Mouse (Mus musculus): ENCODE results near the gene Hacl1. TPM values are rescaled to one million over a fixed set of nuclear protein-coding genes. Genes with fewer than 3 reads are reported as not detected.

Hacl1 gene
- polyA plus RNA-seq, 1 experiment from 2014 or later: 76.3 TPM

DNA sequence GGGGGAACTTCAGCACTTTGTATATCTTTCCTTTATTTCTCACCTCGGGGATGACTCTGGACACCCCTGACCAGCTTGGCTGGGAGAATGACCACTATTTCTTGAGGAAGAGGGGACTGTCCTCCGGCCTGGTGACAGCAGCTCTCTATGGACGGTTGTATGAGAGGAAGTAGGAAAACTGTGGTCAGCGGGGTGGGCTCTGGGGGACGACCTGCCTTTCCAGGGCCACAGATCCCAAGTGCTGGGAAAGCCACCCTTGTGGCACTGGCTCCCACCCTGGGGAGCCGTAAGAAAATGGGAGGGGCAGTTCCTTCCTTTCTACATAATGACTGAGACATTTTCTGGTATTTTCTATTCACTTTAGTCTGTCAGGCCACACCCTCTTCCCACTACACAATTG lies 26.7 kb upstream of the Hacl1 start:
- TF ChIP-seq CTCF (IDR thresholded peaks at IDR 0.05; ENCODE audit: low read depth): no peak
- DNase-seq (ENCODE audit: low spot score) (no peak), ATAC-seq (replicated peaks; ENCODE audit: low FRiP score, low read depth) (no peak)
- Histone ChIP-seq H3K27me3 (ENCODE audit: insufficient read depth, low read length) (no peaks in the 10 kb centered on the region), H3K9me3 (replicated peaks; ENCODE audit: low read length) (no peaks in the 10 kb centered on the region), H3K4me3 (replicated peaks; ENCODE audit: low read depth, low read length) (no peak overlapping the region), H3K9ac (ENCODE audit: low read depth, low read length) (no peak overlapping the region), H3K4me2 (ENCODE audit: low read length) (no peak overlapping the region), H3K36me3 (ENCODE audit: insufficient read depth, low read length) (peaks cover 7% of the 10 kb centered on the region; the same call in 1 of the 2 replicates), H3K27ac (no peak overlapping the region; the same call in 1 of the 2 replicates), H3K4me1 (replicated peaks; ENCODE audit: insufficient read depth, low read length) (peaks cover 14% of the 10 kb centered on the region)
- WGBS: 76% methylated on average over 6 of the region's 6 CpGs

DNA sequence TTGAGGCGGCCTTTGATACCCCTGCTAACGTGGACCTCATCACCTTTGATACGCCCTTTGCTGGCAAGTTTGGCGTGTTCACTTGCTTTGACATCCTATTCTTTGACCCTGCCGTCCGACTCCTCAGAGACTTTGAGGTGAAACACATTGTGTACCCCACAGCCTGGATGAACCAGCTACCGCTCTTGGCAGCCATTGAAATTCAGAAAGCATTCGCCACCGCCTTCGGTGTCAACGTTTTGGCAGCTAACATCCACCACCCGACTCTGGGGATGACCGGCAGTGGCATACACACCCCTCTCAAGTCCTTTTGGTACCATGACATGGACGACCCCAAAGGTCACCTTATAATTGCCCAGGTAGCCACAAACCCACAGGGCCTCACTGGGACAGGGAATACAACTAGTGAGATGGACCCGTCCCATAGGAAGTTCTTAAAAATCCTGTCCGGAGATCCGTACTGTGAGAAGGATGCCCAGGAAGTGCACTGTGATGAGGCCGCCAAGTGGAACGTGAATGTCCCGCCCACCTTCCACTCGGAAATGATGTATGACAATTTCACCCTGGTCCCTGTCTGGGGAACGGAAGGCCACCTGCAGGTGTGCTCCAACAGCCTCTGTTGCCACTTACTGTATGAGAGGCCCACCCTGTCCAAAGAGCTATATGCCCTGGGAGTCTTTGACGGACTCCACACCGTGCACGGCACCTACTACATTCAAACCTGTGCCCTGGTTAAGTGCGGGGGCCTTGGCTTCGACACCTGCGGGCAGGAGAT lies 26.0 kb upstream of the Hacl1 start:
- Histone ChIP-seq H3K9ac (ENCODE audit: low read depth, low read length) (no peak overlapping the region), H3K4me1 (replicated peaks; ENCODE audit: insufficient read depth, low read length) (peaks cover 20% of the 10 kb centered on the region), H3K4me2 (ENCODE audit: low read length) (no peak overlapping the region), H3K4me3 (replicated peaks; ENCODE audit: low read depth, low read length) (no peak overlapping the region), H3K27ac (no peak overlapping the region), H3K27me3 (ENCODE audit: insufficient read depth, low read length) (no peaks in the 10 kb centered on the region), H3K36me3 (ENCODE audit: insufficient read depth, low read length) (peaks cover 7% of the 10 kb centered on the region; the same call in 1 of the 2 replicates), H3K9me3 (replicated peaks; ENCODE audit: low read length) (no peaks in the 10 kb centered on the region)
- ATAC-seq (replicated peaks; ENCODE audit: low FRiP score, low read depth) (no peak), DNase-seq (ENCODE audit: low spot score) (no peak)
- WGBS: 96% methylated on average over 28 of the region's 28 CpGs
- TF ChIP-seq CTCF (IDR thresholded peaks at IDR 0.05; ENCODE audit: low read depth): no peak

DNA sequence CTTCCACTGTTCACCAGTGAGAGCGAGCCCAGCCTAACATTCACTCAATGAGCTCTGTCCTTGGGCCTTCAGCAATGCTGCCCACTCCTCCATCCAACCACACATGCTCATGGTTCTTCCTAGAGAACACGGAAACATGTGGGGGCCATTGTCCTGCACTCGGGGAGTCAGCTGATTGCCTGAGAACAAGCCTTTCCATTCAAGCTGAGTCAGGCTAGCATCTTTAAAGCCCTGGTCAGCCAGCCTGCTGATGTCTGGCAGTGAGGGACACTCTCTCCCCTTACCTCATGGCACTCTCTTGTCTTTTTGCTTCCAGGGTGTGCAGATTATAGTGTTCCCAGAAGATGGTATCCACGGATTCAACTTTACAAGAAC lies 24.5 kb upstream of the Hacl1 start:
- H3K9me3 ChIP-seq (replicated peaks; ENCODE audit: low read length): no peaks in the 10 kb centered on the region
- H3K27ac ChIP-seq: no peak overlapping the region
- TF ChIP-seq CTCF (IDR thresholded peaks at IDR 0.05; ENCODE audit: low read depth): no peak
- H3K36me3 ChIP-seq (ENCODE audit: insufficient read depth, low read length): peaks cover 7% of the 10 kb centered on the region; the same call in 1 of the 2 replicates
- no peak for ATAC-seq (replicated peaks; ENCODE audit: low FRiP score, low read depth)
- no peak overlapping the region for H3K4me3 ChIP-seq (replicated peaks; ENCODE audit: low read depth, low read length)
- no peaks in the 10 kb centered on the region for H3K27me3 ChIP-seq (ENCODE audit: insufficient read depth, low read length)
- DNase-seq (ENCODE audit: low spot score): no peak
- H3K4me1 ChIP-seq (replicated peaks; ENCODE audit: insufficient read depth, low read length): peaks cover 32% of the 10 kb centered on the region
- WGBS: 82% methylated on average over 4 of the region's 4 CpGs
- no peak overlapping the region for H3K4me2 ChIP-seq (ENCODE audit: low read length)
- no peak overlapping the region for H3K9ac ChIP-seq (ENCODE audit: low read depth, low read length)

DNA sequence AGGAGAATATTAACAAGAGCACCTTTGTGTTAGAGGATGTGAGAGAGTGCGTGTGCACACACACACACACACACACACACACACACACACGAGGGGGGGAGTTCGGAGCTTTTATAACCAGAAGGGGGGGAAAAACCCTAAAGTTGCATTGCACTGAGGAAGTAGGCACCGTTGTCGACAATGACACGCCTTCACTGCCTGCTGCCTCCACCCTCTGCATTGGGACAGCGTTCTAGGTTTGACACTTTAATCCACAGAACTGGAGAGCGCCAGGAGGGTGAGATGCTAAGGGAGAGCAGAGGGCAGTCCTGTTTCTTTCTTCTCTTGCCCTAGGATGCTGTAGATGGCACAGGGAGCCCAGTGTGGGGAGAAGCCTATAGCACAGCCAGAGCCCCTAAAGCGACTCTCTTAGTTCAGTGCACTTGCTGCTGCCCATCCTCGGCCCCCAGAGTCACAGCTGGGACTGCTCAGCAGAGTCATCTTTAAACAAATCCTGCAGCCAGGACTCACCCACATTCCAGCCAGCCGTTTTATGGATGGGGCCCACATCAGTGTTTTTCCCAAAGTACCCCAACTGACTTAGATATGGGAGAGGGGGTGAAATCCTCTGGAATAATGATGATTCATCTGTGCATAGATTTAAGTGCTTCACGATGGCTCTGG lies 23.9 kb upstream of the Hacl1 start:
- H3K27ac ChIP-seq: no peak overlapping the region
- H3K9me3 ChIP-seq (replicated peaks; ENCODE audit: low read length): no peaks in the 10 kb centered on the region
- no peak overlapping the region for H3K4me3 ChIP-seq (replicated peaks; ENCODE audit: low read depth, low read length)
- DNase-seq (ENCODE audit: low spot score): no peak
- no peaks in the 10 kb centered on the region for H3K27me3 ChIP-seq (ENCODE audit: insufficient read depth, low read length)
- peaks cover 7% of the 10 kb centered on the region; the same call in 1 of the 2 replicates for H3K36me3 ChIP-seq (ENCODE audit: insufficient read depth, low read length)
- H3K4me1 ChIP-seq (replicated peaks; ENCODE audit: insufficient read depth, low read length): peaks cover 37% of the 10 kb centered on the region
- no peak for TF ChIP-seq CTCF (IDR thresholded peaks at IDR 0.05; ENCODE audit: low read depth)
- ATAC-seq (replicated peaks; ENCODE audit: low FRiP score, low read depth): no peak
- WGBS: 59% methylated on average over 12 of the region's 12 CpGs
- no peak overlapping the region for H3K9ac ChIP-seq (ENCODE audit: low read depth, low read length)
- no peak overlapping the region for H3K4me2 ChIP-seq (ENCODE audit: low read length)

DNA sequence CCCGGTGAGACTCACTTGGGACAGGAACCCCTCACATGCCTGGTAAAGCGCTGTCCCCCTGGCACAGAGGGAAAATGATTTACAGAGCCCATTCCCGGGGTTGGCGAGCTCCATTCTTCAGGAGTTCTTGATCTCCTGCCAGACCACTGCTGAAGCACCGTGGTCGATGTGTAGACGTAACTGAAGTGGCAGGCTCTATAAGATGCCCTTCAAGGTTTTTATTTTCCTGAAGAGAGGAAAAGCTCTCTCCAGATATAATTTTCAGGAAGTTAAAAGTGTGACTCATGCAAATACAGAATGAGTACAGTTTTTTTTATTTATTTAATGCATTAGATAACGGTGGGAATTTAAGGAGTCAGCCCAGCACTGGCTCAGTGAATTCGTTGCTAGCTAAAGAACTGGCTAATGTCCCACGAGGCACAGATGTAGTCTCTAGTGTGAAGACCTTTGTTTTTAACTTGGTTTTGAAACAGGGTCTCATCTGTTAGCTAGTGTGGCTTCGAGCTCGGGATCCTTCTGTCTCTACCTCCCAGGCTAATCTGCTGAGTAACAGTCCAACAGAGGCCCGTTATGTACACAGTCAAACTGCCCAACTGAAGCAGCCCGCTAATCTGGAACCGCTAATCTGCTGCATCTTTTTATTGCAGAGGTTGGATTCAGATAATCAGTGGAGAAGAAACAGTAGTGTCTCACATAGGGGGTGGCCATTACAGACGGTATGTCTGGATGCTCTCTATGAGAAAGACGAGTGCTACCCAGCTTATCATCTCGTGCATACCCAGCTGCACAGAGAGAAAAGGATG lies 23.2 kb upstream of the Hacl1 start:
- 50% methylated on average over 18 of the region's 18 CpGs for WGBS
- H3K4me2 ChIP-seq (ENCODE audit: low read length): no peak overlapping the region
- H3K36me3 ChIP-seq (ENCODE audit: insufficient read depth, low read length): peaks cover 7% of the 10 kb centered on the region; the same call in 1 of the 2 replicates
- TF ChIP-seq CTCF (IDR thresholded peaks at IDR 0.05; ENCODE audit: low read depth): no peak
- H3K27ac ChIP-seq: peak overlapping the region; percentile 97
- DNase-seq (ENCODE audit: low spot score) (peak; percentile 39), ATAC-seq (replicated peaks; ENCODE audit: low FRiP score, low read depth) (no peak)
- H3K27me3 ChIP-seq (ENCODE audit: insufficient read depth, low read length): no peaks in the 10 kb centered on the region
- no peak overlapping the region for H3K4me3 ChIP-seq (replicated peaks; ENCODE audit: low read depth, low read length)
- no peak overlapping the region for H3K9ac ChIP-seq (ENCODE audit: low read depth, low read length)
- H3K9me3 ChIP-seq (replicated peaks; ENCODE audit: low read length): no peaks in the 10 kb centered on the region
- H3K4me1 ChIP-seq (replicated peaks; ENCODE audit: insufficient read depth, low read length): peaks cover 41% of the 10 kb centered on the region

Data from kidney, postnatal 0 days (tissue).